Mouse (Mus musculus): ENCODE measurements around the gene Ftsj1. TPM values are rescaled to one million over a fixed set of nuclear protein-coding genes. Genes with fewer than 3 reads are reported as not detected.

The Ftsj1 gene
- polyA plus RNA-seq (2014; fragmentation: Nextera tagmentation; extraction: Ambion mirVana): 42.8 and 43.3 TPM in 2 replicates

DNA sequence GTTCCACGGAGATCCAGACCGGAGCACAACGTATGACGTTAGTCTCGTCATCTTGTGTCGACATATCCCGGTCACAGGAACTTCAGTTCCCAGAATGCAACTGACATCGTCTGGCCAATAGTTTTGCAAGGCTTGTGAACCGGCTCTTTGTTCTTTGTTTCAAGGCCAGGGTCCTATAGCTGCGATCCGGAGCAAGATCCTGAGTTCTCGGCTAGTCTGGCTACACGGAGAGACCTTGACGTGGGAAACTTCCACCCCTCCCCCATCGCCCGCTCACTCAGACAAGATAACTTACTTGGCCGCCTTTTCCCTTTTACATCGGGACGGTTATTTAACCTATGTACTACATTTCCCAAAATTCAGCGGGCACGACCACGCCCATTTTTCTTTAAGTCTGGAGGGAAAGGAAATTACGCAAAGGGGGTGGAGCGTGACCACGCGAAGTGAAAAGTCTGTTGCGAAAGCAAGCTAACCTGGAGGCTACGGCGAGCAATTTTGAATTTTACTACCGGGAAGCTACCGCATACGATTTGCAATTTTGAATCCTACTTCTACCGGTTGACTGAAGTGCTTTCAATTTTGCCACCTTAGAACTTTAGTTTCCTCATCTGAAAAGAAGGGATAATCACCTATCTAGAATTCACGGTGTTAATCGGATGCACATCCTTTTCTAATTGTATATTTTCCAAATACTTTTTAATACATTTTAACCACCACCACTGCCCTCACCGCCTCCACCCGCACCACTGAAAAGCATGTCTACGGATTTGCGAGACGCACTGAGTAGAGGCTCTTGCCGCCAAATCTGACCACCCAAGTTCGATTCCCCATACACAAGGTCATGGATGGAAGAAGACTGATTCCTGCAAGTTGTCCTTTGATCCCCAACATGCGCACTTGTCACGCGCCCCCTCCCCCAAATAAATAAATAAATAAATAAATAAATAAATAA, at the start of gene Ftsj1:
Ftsj1 (minus strand) TSS at position 73 of the 952 bp plus-strand sequence.
- Histone ChIP-seq H3K9me3 (ENCODE audit: control insufficient read depth, low read length) (no peaks in the 10 kb centered on the region), H3K9ac (ENCODE audit: low read depth, low read length) (peak within 1 kb of the TSS; percentile 64), H3K4me2 (replicated peaks; ENCODE audit: low read depth, low read length) (peak within 1 kb of the TSS; percentile 43), H3K36me3 (ENCODE audit: control insufficient read depth, insufficient read depth, low read length) (no peaks in the 10 kb centered on the region), H3K27me3 (ENCODE audit: control insufficient read depth, insufficient read depth, low read length) (no peaks in the 10 kb centered on the region), H3K4me1 (replicated peaks; ENCODE audit: control insufficient read depth, insufficient read depth, low read length) (no peaks in the 10 kb centered on the region), H3K27ac (ENCODE audit: low read depth, low read length) (no peak within 1 kb of the TSS), H3K4me3 (ENCODE audit: low read depth, low read length) (peak within 1 kb of the TSS; percentile 48)
- WGBS: 13% methylated on average over 45 of the region's 45 CpGs
- ATAC-seq (ENCODE audit: low FRiP score) (peak; percentile 92), DNase-seq (ENCODE audit: low spot score) (peak; percentile 81)

DNA sequence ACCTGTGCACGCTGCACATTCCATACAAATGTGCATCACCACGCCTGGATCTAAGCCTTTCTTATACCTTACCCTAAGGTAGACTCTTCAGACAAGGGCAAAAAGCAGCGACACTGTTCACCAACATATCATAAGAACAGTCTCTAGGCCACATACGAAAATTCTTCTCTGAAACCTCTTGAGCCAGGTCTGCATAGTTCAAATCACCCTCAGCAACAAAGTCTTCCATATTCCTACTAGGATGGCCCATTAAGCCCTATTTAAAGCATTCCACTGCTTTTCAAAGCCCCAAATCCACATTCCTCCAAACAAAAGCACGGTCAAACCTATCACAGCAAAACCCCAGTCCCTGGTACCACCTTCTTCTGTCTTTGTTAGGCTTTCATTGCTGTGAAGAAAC, 36.4 kb upstream of the Ftsj1 start:
- 80% methylated on average over 5 of the region's 5 CpGs for WGBS

DNA sequence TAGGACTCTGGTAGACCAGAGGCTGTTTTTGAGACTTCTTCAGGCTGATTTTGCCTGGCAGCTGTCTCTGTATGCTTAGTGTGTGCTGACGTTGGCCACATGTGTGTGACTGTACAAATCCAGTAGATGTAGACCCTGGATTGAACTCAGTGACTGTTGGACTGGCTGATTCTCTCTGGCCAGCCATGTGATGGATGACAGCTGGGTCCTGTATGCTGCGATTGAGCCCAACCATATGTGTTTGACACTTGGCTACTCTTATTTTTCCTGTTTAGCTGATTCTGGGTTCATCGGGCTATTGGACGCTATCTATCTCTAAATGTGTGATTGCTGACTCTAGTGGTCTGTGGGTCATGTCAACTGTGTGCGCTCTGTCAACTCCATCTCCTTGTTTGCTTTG, 21.9 kb upstream of the Ftsj1 start:
- ATAC-seq (ENCODE audit: low FRiP score) (no peak), DNase-seq (ENCODE audit: low spot score) (no peak)
- Histone ChIP-seq H3K27me3 (ENCODE audit: control insufficient read depth, insufficient read depth, low read length) (no peaks in the 10 kb centered on the region), H3K4me3 (ENCODE audit: low read depth, low read length) (no peak overlapping the region), H3K9me3 (ENCODE audit: control insufficient read depth, low read length) (no peaks in the 10 kb centered on the region), H3K4me1 (replicated peaks; ENCODE audit: control insufficient read depth, insufficient read depth, low read length) (no peaks in the 10 kb centered on the region), H3K9ac (ENCODE audit: low read depth, low read length) (no peak overlapping the region), H3K27ac (ENCODE audit: low read depth, low read length) (no peak overlapping the region), H3K4me2 (replicated peaks; ENCODE audit: low read depth, low read length) (no peak overlapping the region), H3K36me3 (ENCODE audit: control insufficient read depth, insufficient read depth, low read length) (no peaks in the 10 kb centered on the region)
- WGBS: 92% methylated on average over 5 of the region's 5 CpGs

More for the DNA sequence above, 36.4 kb upstream of the Ftsj1 start:
- H3K27me3 ChIP-seq (ENCODE audit: control insufficient read depth, insufficient read depth, low read length): no peaks in the 10 kb centered on the region
- DNase-seq (ENCODE audit: low spot score) (no peak), ATAC-seq (ENCODE audit: low FRiP score) (no peak)
- no peak overlapping the region for H3K4me3 ChIP-seq (ENCODE audit: low read depth, low read length)
- H3K36me3 ChIP-seq (ENCODE audit: control insufficient read depth, insufficient read depth, low read length): no peaks in the 10 kb centered on the region
- H3K4me2 ChIP-seq (replicated peaks; ENCODE audit: low read depth, low read length): no peak overlapping the region
- H3K27ac ChIP-seq (ENCODE audit: low read depth, low read length): no peak overlapping the region
- H3K9ac ChIP-seq (ENCODE audit: low read depth, low read length): no peak overlapping the region
- no peaks in the 10 kb centered on the region for H3K9me3 ChIP-seq (ENCODE audit: control insufficient read depth, low read length)
- no peaks in the 10 kb centered on the region for H3K4me1 ChIP-seq (replicated peaks; ENCODE audit: control insufficient read depth, insufficient read depth, low read length)

GRCm38 (mm10) chrX:8272000-8272399, 19.8 kb upstream of the Ftsj1 start:
- Histone ChIP-seq H3K4me3 (ENCODE audit: low read depth, low read length) (no peak overlapping the region), H3K27me3 (ENCODE audit: control insufficient read depth, insufficient read depth, low read length) (no peaks in the 10 kb centered on the region), H3K27ac (ENCODE audit: low read depth, low read length) (no peak overlapping the region), H3K4me1 (replicated peaks; ENCODE audit: control insufficient read depth, insufficient read depth, low read length) (no peaks in the 10 kb centered on the region), H3K36me3 (ENCODE audit: control insufficient read depth, insufficient read depth, low read length) (no peaks in the 10 kb centered on the region), H3K9ac (ENCODE audit: low read depth, low read length) (no peak overlapping the region), H3K9me3 (ENCODE audit: control insufficient read depth, low read length) (no peaks in the 10 kb centered on the region), H3K4me2 (replicated peaks; ENCODE audit: low read depth, low read length) (no peak overlapping the region)
- no peak for DNase-seq (ENCODE audit: low spot score)
- 32% methylated on average over 10 of the region's 10 CpGs for WGBS
- ATAC-seq (ENCODE audit: low FRiP score): no peak

DNA sequence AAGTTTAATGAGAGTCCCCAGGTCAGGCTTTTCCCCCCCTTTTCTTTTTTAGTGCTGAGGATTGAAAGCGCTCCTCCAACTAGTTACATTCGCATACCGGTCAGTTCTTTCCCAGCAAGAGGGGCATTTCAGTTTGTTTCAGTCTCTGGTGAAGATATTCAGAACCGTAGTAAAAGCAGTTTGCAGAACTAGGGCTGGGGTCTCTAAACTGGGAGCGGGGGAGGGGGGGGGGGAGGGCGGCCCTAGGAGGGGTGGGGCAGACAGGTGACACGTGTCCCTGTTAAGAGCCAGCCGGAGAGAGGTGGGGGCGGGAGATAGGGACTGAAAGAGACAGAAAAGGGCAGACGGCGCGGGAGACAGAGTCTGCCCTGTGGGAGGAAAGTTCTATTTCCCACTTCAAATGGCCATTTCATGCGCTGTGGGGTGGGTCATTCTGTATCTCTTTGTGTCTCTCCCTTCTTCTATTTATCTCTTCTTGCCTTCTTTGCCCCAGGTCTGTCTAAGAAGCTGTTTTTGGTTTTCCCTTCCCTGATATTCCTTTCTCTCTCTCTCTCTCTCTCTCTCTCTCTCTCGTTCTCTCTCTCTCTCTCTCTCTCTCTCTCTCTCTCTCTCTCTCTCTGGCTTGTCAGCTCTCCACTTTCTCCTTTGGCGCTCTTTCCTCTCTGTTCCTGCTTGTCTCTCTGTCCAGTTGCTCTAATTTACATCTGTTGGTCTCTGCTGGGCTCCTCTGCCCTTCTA, 19.0 kb upstream of the Ftsj1 start, which contains the start of gene Slc38a5:
Slc38a5 (plus strand) TSS at position 51 of the 738 bp plus-strand sequence.
- H3K36me3 ChIP-seq (ENCODE audit: control insufficient read depth, insufficient read depth, low read length): no peaks in the 10 kb centered on the region
- H3K4me2 ChIP-seq (replicated peaks; ENCODE audit: low read depth, low read length): no peak within 1 kb of the TSS
- no peaks in the 10 kb centered on the region for H3K27me3 ChIP-seq (ENCODE audit: control insufficient read depth, insufficient read depth, low read length)

DNA sequence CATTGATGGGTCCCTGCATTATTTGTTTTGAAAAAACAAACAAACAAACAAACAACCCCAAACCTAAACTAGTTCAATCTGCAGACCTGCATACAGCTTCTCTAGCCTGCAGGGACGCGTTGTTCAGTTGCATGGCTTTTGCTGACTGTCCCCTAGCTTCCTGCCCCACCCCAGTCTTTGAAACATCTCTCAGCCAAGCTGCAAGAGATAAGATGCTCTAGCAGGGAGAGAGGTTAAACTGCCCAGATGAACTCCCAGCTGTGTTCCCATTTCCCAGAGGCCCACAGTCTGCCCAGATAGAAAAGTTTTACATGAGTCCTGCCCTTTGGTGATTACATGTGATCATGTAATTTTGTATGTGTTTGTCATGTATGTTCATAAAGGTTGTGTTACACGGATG, 12.0 kb upstream of the Ftsj1 start:
- DNase-seq (ENCODE audit: low spot score) (no peak), ATAC-seq (ENCODE audit: low FRiP score) (no peak)
- Histone ChIP-seq H3K9me3 (ENCODE audit: control insufficient read depth, low read length) (no peaks in the 10 kb centered on the region), H3K4me3 (ENCODE audit: low read depth, low read length) (no peak overlapping the region), H3K36me3 (ENCODE audit: control insufficient read depth, insufficient read depth, low read length) (no peaks in the 10 kb centered on the region), H3K4me1 (replicated peaks; ENCODE audit: control insufficient read depth, insufficient read depth, low read length) (no peaks in the 10 kb centered on the region), H3K9ac (ENCODE audit: low read depth, low read length) (no peak overlapping the region), H3K4me2 (replicated peaks; ENCODE audit: low read depth, low read length) (no peak overlapping the region), H3K27me3 (ENCODE audit: control insufficient read depth, insufficient read depth, low read length) (no peaks in the 10 kb centered on the region), H3K27ac (ENCODE audit: low read depth, low read length) (no peak overlapping the region)
- 81% methylated on average over 3 of the region's 3 CpGs for WGBS

More for the DNA sequence above, 19.0 kb upstream of the Ftsj1 start, which contains the start of gene Slc38a5:
- no peaks in the 10 kb centered on the region for H3K9me3 ChIP-seq (ENCODE audit: control insufficient read depth, low read length)
- no peak for ATAC-seq (ENCODE audit: low FRiP score)
- no peaks in the 10 kb centered on the region for H3K4me1 ChIP-seq (replicated peaks; ENCODE audit: control insufficient read depth, insufficient read depth, low read length)
- H3K4me3 ChIP-seq (ENCODE audit: low read depth, low read length): no peak within 1 kb of the TSS
- DNase-seq (ENCODE audit: low spot score): no peak
- WGBS: 13% methylated on average over 13 of the region's 15 CpGs
- no peak within 1 kb of the TSS for H3K9ac ChIP-seq (ENCODE audit: low read depth, low read length)
- no peak within 1 kb of the TSS for H3K27ac ChIP-seq (ENCODE audit: low read depth, low read length)

GRCm38 (mm10) chrX:8263156-8263804, 11.1 kb upstream of the Ftsj1 start:
- Histone ChIP-seq H3K4me2 (replicated peaks; ENCODE audit: low read depth, low read length) (no peak overlapping the region), H3K27me3 (ENCODE audit: control insufficient read depth, insufficient read depth, low read length) (no peaks in the 10 kb centered on the region), H3K9me3 (ENCODE audit: control insufficient read depth, low read length) (no peaks in the 10 kb centered on the region), H3K9ac (ENCODE audit: low read depth, low read length) (no peak overlapping the region), H3K4me1 (replicated peaks; ENCODE audit: control insufficient read depth, insufficient read depth, low read length) (no peaks in the 10 kb centered on the region), H3K4me3 (ENCODE audit: low read depth, low read length) (no peak overlapping the region), H3K27ac (ENCODE audit: low read depth, low read length) (no peak overlapping the region), H3K36me3 (ENCODE audit: control insufficient read depth, insufficient read depth, low read length) (no peaks in the 10 kb centered on the region)
- WGBS: 76% methylated on average over 5 of the region's 5 CpGs
- ATAC-seq (ENCODE audit: low FRiP score) (no peak), DNase-seq (ENCODE audit: low spot score) (no peak)

- 82% methylated on average over 12 of the region's 12 CpGs for WGBS
- H3K9me3 ChIP-seq (ENCODE audit: control insufficient read depth, low read length): no peaks in the 10 kb centered on the region
- no peak overlapping the region for H3K9ac ChIP-seq (ENCODE audit: low read depth, low read length)
- no peaks in the 10 kb centered on the region for H3K27me3 ChIP-seq (ENCODE audit: control insufficient read depth, insufficient read depth, low read length)
- no peak overlapping the region for H3K27ac ChIP-seq (ENCODE audit: low read depth, low read length)
- no peak overlapping the region for H3K4me2 ChIP-seq (replicated peaks; ENCODE audit: low read depth, low read length)
- no peaks in the 10 kb centered on the region for H3K36me3 ChIP-seq (ENCODE audit: control insufficient read depth, insufficient read depth, low read length)
- no peak overlapping the region for H3K4me3 ChIP-seq (ENCODE audit: low read depth, low read length)
- no peak for DNase-seq (ENCODE audit: low spot score)
- no peaks in the 10 kb centered on the region for H3K4me1 ChIP-seq (replicated peaks; ENCODE audit: control insufficient read depth, insufficient read depth, low read length)
- no peak for ATAC-seq (ENCODE audit: low FRiP score)
Measured at GRCm38 (mm10) chrX:8259478-8259877, 7.3 kb upstream of the Ftsj1 start.
